Mouse (Mus musculus): ENCODE results near the gene Nutf2-ps1.
"Not testable (repeated sequence)": the region's sequence is repeated elsewhere in the genome, so short reads cannot be mapped to it uniquely, and the experiment has no call there.

Gene Nutf2-ps1

GRCm38 (mm10) chr19:53588968-53589367, at the start of gene Nutf2-ps1:
TSS of gene Nutf2-ps1 (minus strand) at chr19:53589068.
- not testable (repeated sequence) for ATAC-seq (ENCODE audit: insufficient number of reproducible peaks, low FRiP score, low TSS enrichment)

- no peak for ATAC-seq (ENCODE audit: insufficient number of reproducible peaks, low FRiP score, low TSS enrichment)
Observed at GRCm38 (mm10) chr19:53638041-53638440, 49.2 kb upstream of the Nutf2-ps1 start.

GRCm38 (mm10) chr19:53621681-53622080, 32.8 kb upstream of the Nutf2-ps1 start:
- no peak for ATAC-seq (ENCODE audit: insufficient number of reproducible peaks, low FRiP score, low TSS enrichment)

GRCm38 (mm10) chr19:53608921-53609320, 20.1 kb upstream of the Nutf2-ps1 start:
- ATAC-seq (ENCODE audit: insufficient number of reproducible peaks, low FRiP score, low TSS enrichment), result no peak

- ATAC-seq (ENCODE audit: insufficient number of reproducible peaks, low FRiP score, low TSS enrichment), result no peak
Observed at GRCm38 (mm10) chr19:53601363-53601655, 12.4 kb upstream of the Nutf2-ps1 start.

GRCm38 (mm10) chr19:53600549-53601362, 11.9 kb upstream of the Nutf2-ps1 start:
- ATAC-seq (ENCODE audit: insufficient number of reproducible peaks, low FRiP score, low TSS enrichment), result peak; percentile 64; the same call in 1 of the 2 replicates

GRCm38 (mm10) chr19:53599757-53600539, 11.1 kb upstream of the Nutf2-ps1 start, which contains the start of gene Smc3:
TSS of gene Smc3 (plus strand) at chr19:53600398.
- peak; percentile 97 for ATAC-seq (ENCODE audit: insufficient number of reproducible peaks, low FRiP score, low TSS enrichment)

- no peak for ATAC-seq (ENCODE audit: insufficient number of reproducible peaks, low FRiP score, low TSS enrichment)
Observed at GRCm38 (mm10) chr19:53596723-53597474, 8.0 kb upstream of the Nutf2-ps1 start.

GRCm38 (mm10) chr19:53587686-53588085, 1.2 kb downstream of the Nutf2-ps1 start:
- ATAC-seq (ENCODE audit: insufficient number of reproducible peaks, low FRiP score, low TSS enrichment), result not testable (repeated sequence)

GRCm38 (mm10) chr19:53580271-53580670, 8.6 kb downstream of the Nutf2-ps1 start:
- not testable (repeated sequence) for ATAC-seq (ENCODE audit: insufficient number of reproducible peaks, low FRiP score, low TSS enrichment)

GRCm38 (mm10) chr19:53578597-53579252, 10.1 kb downstream of the Nutf2-ps1 start:
- peak; percentile 79; the same call in 1 of the 2 replicates for ATAC-seq (ENCODE audit: insufficient number of reproducible peaks, low FRiP score, low TSS enrichment)

- ATAC-seq (ENCODE audit: insufficient number of reproducible peaks, low FRiP score, low TSS enrichment), result no peak
Observed at GRCm38 (mm10) chr19:53577025-53577800, 11.7 kb downstream of the Nutf2-ps1 start.

- ATAC-seq (ENCODE audit: insufficient number of reproducible peaks, low FRiP score, low TSS enrichment), result no peak
Observed at GRCm38 (mm10) chr19:53576061-53576460, 12.8 kb downstream of the Nutf2-ps1 start.

GRCm38 (mm10) chr19:53575296-53576010, 13.4 kb downstream of the Nutf2-ps1 start:
- no peak for ATAC-seq (ENCODE audit: insufficient number of reproducible peaks, low FRiP score, low TSS enrichment)

- no peak for ATAC-seq (ENCODE audit: insufficient number of reproducible peaks, low FRiP score, low TSS enrichment)
Observed at GRCm38 (mm10) chr19:53574546-53574945, 14.3 kb downstream of the Nutf2-ps1 start.

GRCm38 (mm10) chr19:53574131-53574530, 14.7 kb downstream of the Nutf2-ps1 start:
- ATAC-seq (ENCODE audit: insufficient number of reproducible peaks, low FRiP score, low TSS enrichment), result no peak

- no peak for ATAC-seq (ENCODE audit: insufficient number of reproducible peaks, low FRiP score, low TSS enrichment)
Observed at GRCm38 (mm10) chr19:53573151-53573550, 15.7 kb downstream of the Nutf2-ps1 start.

- no peak for ATAC-seq (ENCODE audit: insufficient number of reproducible peaks, low FRiP score, low TSS enrichment)
Observed at GRCm38 (mm10) chr19:53572607-53573006, 16.3 kb downstream of the Nutf2-ps1 start.

Data from cerebellum, adult (tissue).